Mouse (Mus musculus): ENCODE data around the gene Wdr31. TPM values are rescaled to one million over a fixed set of nuclear protein-coding genes. Genes with fewer than 3 reads are reported as not detected.

Gene Wdr31
- polyA plus RNA-seq, 1 experiment from 2014 or later, result 12.5 TPM

- Histone ChIP-seq H3K4me1 (no peaks in the 10 kb centered on the region), H3K9me3 (replicated peaks) (no peaks in the 10 kb centered on the region), H3K4me2 (no peak overlapping the region), H3K4me3 (replicated peaks) (no peak overlapping the region), H3K27ac (replicated peaks) (no peak overlapping the region), H3K9ac (replicated peaks) (no peak overlapping the region), H3K36me3 (peaks cover 66% of the 10 kb centered on the region), H3K27me3 (replicated peaks) (no peaks in the 10 kb centered on the region)
- ATAC-seq (ENCODE audit: low FRiP score), result no peak
- 94% methylated on average over 11 of the region's 11 CpGs for WGBS
Observed at GRCm38 (mm10) chr4:62509946-62510345, 39.2 kb upstream of the Wdr31 start.

- WGBS, result 96% methylated on average over 5 of the region's 5 CpGs
- Histone ChIP-seq H3K27ac (replicated peaks) (no peak overlapping the region), H3K4me1 (no peaks in the 10 kb centered on the region), H3K9ac (replicated peaks) (no peak overlapping the region), H3K27me3 (replicated peaks) (no peaks in the 10 kb centered on the region), H3K4me3 (replicated peaks) (no peak overlapping the region), H3K36me3 (peaks cover 64% of the 10 kb centered on the region), H3K9me3 (replicated peaks) (no peaks in the 10 kb centered on the region), H3K4me2 (no peak overlapping the region)
- ATAC-seq (ENCODE audit: low FRiP score), result no peak
Observed at GRCm38 (mm10) chr4:62508839-62509238, 38.1 kb upstream of the Wdr31 start.

- Histone ChIP-seq H3K9me3 (replicated peaks) (no peaks in the 10 kb centered on the region), H3K27ac (replicated peaks) (no peak overlapping the region), H3K4me2 (no peak overlapping the region), H3K36me3 (peaks cover 45% of the 10 kb centered on the region), H3K4me3 (replicated peaks) (no peak overlapping the region), H3K4me1 (peaks cover 4% of the 10 kb centered on the region; the same call in 1 of the 2 replicates), H3K27me3 (replicated peaks) (no peaks in the 10 kb centered on the region), H3K9ac (replicated peaks) (no peak overlapping the region)
- WGBS, result 77% methylated on average over 2 of the region's 2 CpGs
- ATAC-seq (ENCODE audit: low FRiP score), result no peak
Observed at GRCm38 (mm10) chr4:62506798-62507197, 36.1 kb upstream of the Wdr31 start.

GRCm38 (mm10) chr4:62505991-62506390 lies 35.3 kb upstream of the Wdr31 start:
- Histone ChIP-seq H3K36me3 (peaks cover 37% of the 10 kb centered on the region), H3K4me2 (no peak overlapping the region), H3K4me3 (replicated peaks) (no peak overlapping the region), H3K27ac (replicated peaks) (no peak overlapping the region), H3K9ac (replicated peaks) (no peak overlapping the region), H3K4me1 (peaks cover 11% of the 10 kb centered on the region), H3K9me3 (replicated peaks) (no peaks in the 10 kb centered on the region), H3K27me3 (replicated peaks) (no peaks in the 10 kb centered on the region)
- no peak for ATAC-seq (ENCODE audit: low FRiP score)
- WGBS, result 93% methylated on average over 3 of the region's 3 CpGs

- no peaks in the 10 kb centered on the region for H3K9me3 ChIP-seq (replicated peaks)
- H3K4me3 ChIP-seq (replicated peaks), result peak within 1 kb of the TSS; percentile 77
- peaks cover 13% of the 10 kb centered on the region for H3K4me1 ChIP-seq
- no peaks in the 10 kb centered on the region for H3K27me3 ChIP-seq (replicated peaks)
- H3K4me2 ChIP-seq, result peak within 1 kb of the TSS; percentile 78
- peak within 1 kb of the TSS; percentile 77 for H3K9ac ChIP-seq (replicated peaks)
- ATAC-seq (ENCODE audit: low FRiP score), result no peak
- peak within 1 kb of the TSS; percentile 78 for H3K27ac ChIP-seq (replicated peaks)
- WGBS, result 90% methylated on average over 3 of the region's 3 CpGs
- peaks cover 26% of the 10 kb centered on the region for H3K36me3 ChIP-seq
Observed at GRCm38 (mm10) chr4:62503374-62503970, 32.8 kb upstream of the Wdr31 start, which contains the start of gene Hdhd3. Gene Hdhd3 (minus strand): TSS chr4:62503467.

GRCm38 (mm10) chr4:62502969-62503368 lies 32.3 kb upstream of the Wdr31 start:
- no peak overlapping the region for H3K4me3 ChIP-seq (replicated peaks)
- H3K27ac ChIP-seq (replicated peaks), result no peak overlapping the region
- H3K27me3 ChIP-seq (replicated peaks), result no peaks in the 10 kb centered on the region
- H3K9me3 ChIP-seq (replicated peaks), result no peaks in the 10 kb centered on the region
- H3K9ac ChIP-seq (replicated peaks), result no peak overlapping the region
- peaks cover 13% of the 10 kb centered on the region for H3K4me1 ChIP-seq
- peaks cover 25% of the 10 kb centered on the region for H3K36me3 ChIP-seq
- no peak overlapping the region for H3K4me2 ChIP-seq
- no peak for ATAC-seq (ENCODE audit: low FRiP score)
- WGBS, result 85% methylated on average over 7 of the region's 7 CpGs

GRCm38 (mm10) chr4:62501964-62502732 lies 31.5 kb upstream of the Wdr31 start:
- H3K36me3 ChIP-seq, result peaks cover 25% of the 10 kb centered on the region
- peak overlapping the region; percentile 78 for H3K27ac ChIP-seq (replicated peaks)
- H3K9ac ChIP-seq (replicated peaks), result peak overlapping the region; percentile 77
- peak; percentile 96 for ATAC-seq (ENCODE audit: low FRiP score)
- H3K9me3 ChIP-seq (replicated peaks), result no peaks in the 10 kb centered on the region
- H3K4me3 ChIP-seq (replicated peaks), result peak overlapping the region; percentile 77
- H3K4me1 ChIP-seq, result peaks cover 13% of the 10 kb centered on the region
- no peaks in the 10 kb centered on the region for H3K27me3 ChIP-seq (replicated peaks)
- H3K4me2 ChIP-seq, result peak overlapping the region; percentile 78
- WGBS, result 2% methylated on average over 38 of the region's 38 CpGs

- WGBS, result under 1% methylated on average over 7 of the region's 7 CpGs
- peak overlapping the region; percentile 78 for H3K4me2 ChIP-seq
- H3K36me3 ChIP-seq, result peaks cover 26% of the 10 kb centered on the region
- peak; percentile 18; the same call in 1 of the 2 replicates for ATAC-seq (ENCODE audit: low FRiP score)
- no peaks in the 10 kb centered on the region for H3K9me3 ChIP-seq (replicated peaks)
- no peaks in the 10 kb centered on the region for H3K27me3 ChIP-seq (replicated peaks)
- peak overlapping the region; percentile 77 for H3K9ac ChIP-seq (replicated peaks)
- H3K4me3 ChIP-seq (replicated peaks), result peak overlapping the region; percentile 77
- peaks cover 13% of the 10 kb centered on the region for H3K4me1 ChIP-seq
- peak overlapping the region; percentile 78 for H3K27ac ChIP-seq (replicated peaks)
Observed at GRCm38 (mm10) chr4:62501534-62501933, 30.8 kb upstream of the Wdr31 start.

- H3K27me3 ChIP-seq (replicated peaks), result no peaks in the 10 kb centered on the region
- no peak overlapping the region for H3K27ac ChIP-seq (replicated peaks)
- H3K36me3 ChIP-seq, result peaks cover 26% of the 10 kb centered on the region
- H3K4me2 ChIP-seq, result peak overlapping the region; percentile 78; the same call in 1 of the 2 replicates
- 86% methylated on average over 4 of the region's 4 CpGs for WGBS
- peaks cover 13% of the 10 kb centered on the region for H3K4me1 ChIP-seq
- no peaks in the 10 kb centered on the region for H3K9me3 ChIP-seq (replicated peaks)
- ATAC-seq (ENCODE audit: low FRiP score), result no peak
- H3K4me3 ChIP-seq (replicated peaks), result no peak overlapping the region
- no peak overlapping the region for H3K9ac ChIP-seq (replicated peaks)
Observed at GRCm38 (mm10) chr4:62500799-62501198, 30.1 kb upstream of the Wdr31 start.

GRCm38 (mm10) chr4:62496815-62497214 lies 26.1 kb upstream of the Wdr31 start:
- Histone ChIP-seq H3K9me3 (replicated peaks) (no peaks in the 10 kb centered on the region), H3K36me3 (peaks cover 26% of the 10 kb centered on the region), H3K27me3 (replicated peaks) (no peaks in the 10 kb centered on the region), H3K4me1 (peaks cover 9% of the 10 kb centered on the region), H3K9ac (replicated peaks) (no peak overlapping the region), H3K4me3 (replicated peaks) (no peak overlapping the region), H3K4me2 (no peak overlapping the region), H3K27ac (replicated peaks) (no peak overlapping the region)
- 71% methylated on average over 8 of the region's 8 CpGs for WGBS
- 0 out of 2 replicates have a peak, but pooled peaks have one; percentile 18 for ATAC-seq (ENCODE audit: low FRiP score)

GRCm38 (mm10) chr4:62495946-62496345 lies 25.2 kb upstream of the Wdr31 start:
- Histone ChIP-seq H3K4me2 (no peak overlapping the region), H3K4me1 (peaks cover 2% of the 10 kb centered on the region), H3K9ac (replicated peaks) (no peak overlapping the region), H3K9me3 (replicated peaks) (no peaks in the 10 kb centered on the region), H3K4me3 (replicated peaks) (no peak overlapping the region), H3K27ac (replicated peaks) (no peak overlapping the region), H3K27me3 (replicated peaks) (no peaks in the 10 kb centered on the region), H3K36me3 (peaks cover 26% of the 10 kb centered on the region)
- 76% methylated on average over 8 of the region's 8 CpGs for WGBS
- no peak for ATAC-seq (ENCODE audit: low FRiP score)

GRCm38 (mm10) chr4:62494230-62494629 lies 23.5 kb upstream of the Wdr31 start:
- no peaks in the 10 kb centered on the region for H3K9me3 ChIP-seq (replicated peaks)
- H3K4me1 ChIP-seq, result no peaks in the 10 kb centered on the region
- H3K36me3 ChIP-seq, result peaks cover 19% of the 10 kb centered on the region
- 72% methylated on average over 9 of the region's 9 CpGs for WGBS
- H3K4me2 ChIP-seq, result no peak overlapping the region
- no peak overlapping the region for H3K9ac ChIP-seq (replicated peaks)
- no peak overlapping the region for H3K4me3 ChIP-seq (replicated peaks)
- H3K27me3 ChIP-seq (replicated peaks), result no peaks in the 10 kb centered on the region
- no peak overlapping the region for H3K27ac ChIP-seq (replicated peaks)
- no peak for ATAC-seq (ENCODE audit: low FRiP score)

Data from neural tube, embryonic 15.5 days (tissue).